Mouse (Mus musculus) bone marrow macrophage, adult 2 months (primary cell): ENCODE data around the gene Cfap97d1.

Experiments used
- CTCF ChIP-seq: IDR thresholded peaks from 2 replicates; pipeline ENCODE4 v1.5.1; 2012; ENCODE audit warnings: low read depth, mild to moderate bottlenecking, low read length, moderate library complexity
- POLR2A ChIP-seq: IDR thresholded peaks from 2 replicates; pipeline ENCODE4 v1.6.1; 2012; ENCODE audit warnings: mild to moderate bottlenecking, low read depth, low read length, borderline replicate concordance

DNA sequence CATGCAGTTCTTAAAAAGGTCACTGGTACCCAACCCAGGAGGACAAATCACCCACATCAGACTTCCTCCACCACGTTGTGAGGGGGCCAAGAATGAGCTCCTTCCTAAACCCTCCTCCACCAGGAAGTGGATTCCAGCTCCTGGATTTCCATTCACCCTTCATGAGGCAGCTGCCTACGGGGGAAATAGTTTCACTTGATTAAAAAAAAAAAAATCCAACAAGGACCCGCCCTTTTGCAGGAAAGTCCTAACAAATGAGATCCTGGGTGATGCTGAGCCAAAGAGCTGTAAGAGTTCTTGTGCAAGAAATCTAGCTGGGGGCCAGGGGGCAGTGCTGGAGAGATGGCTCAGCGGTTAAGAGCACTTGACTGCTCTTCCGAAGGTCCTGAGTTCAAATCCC is 14.2 kb downstream of the Cfap97d1 start:
- TF ChIP-seq CTCF = no peak
- no peak for TF ChIP-seq POLR2A
